Mouse (Mus musculus): ENCODE measurements around the gene Rimkla.
A peak's percentile ranks its signal among the peaks of the same experiment; 100 is the strongest.

DNA sequence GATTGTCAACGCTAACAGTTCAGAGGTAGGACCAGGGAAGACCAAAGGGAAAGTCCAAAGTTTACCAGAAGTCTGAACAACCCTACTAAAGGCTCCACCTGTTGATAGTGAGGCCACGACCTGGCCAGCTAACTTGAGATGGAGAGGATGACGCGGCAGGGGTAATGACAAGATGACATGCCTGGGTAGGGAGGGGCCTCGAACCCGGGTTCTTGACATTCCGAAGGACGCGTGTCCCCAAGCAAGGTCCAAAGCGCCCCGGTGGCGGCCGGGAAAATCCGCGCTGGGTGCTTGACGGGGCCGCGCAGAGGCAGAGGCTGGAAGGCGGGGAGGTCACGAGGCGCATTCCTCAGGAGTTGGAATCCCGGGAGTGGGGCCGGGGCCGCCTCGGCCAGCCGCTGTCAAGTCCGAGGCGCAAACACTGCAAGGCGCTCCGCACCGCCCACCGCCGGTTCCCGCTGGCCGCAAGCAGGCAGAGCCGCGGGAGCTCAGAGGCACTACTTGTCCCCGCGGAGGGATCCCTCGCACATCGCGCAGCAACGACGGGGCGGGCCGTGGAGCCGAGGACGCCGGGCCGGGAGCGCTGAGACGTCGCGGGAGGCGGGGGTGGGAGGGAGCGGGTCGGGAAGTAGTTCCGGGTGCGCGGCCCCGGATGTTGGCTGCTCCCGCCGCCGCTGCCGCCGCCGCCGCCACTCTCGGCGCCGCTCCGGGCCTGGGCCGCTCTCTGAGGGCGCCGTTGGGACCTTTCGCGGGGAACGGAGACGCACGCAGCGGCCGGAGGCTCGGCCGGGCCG lies 46.8 kb upstream of the Rimkla start, which contains the start of gene Frg2f1:
- 0 out of 2 replicates have a peak, but pooled peaks have one; percentile 3 for TF ChIP-seq CTCF (IDR thresholded peaks at IDR 0.05; ENCODE audit: low read depth)
- peak; percentile 95 for TF ChIP-seq EP300 (IDR thresholded peaks at IDR 0.05; ENCODE audit: low read depth)
